Mouse (Mus musculus) midbrain, embryonic 10.5 days (tissue): ENCODE results near the gene Urb1. TPM values are rescaled to one million over a fixed set of nuclear protein-coding genes. Genes with fewer than 3 reads are reported as not detected.

Experiments used
- DNase-seq: peaks from one replicate; pipeline ENCODE4 v3.0.0-alpha.2; 2017; ENCODE audit warnings: low spot score
- H3K27ac ChIP-seq: fragments of 300-500 bp; sonication (generic); replicated peaks from 2 replicates; pipeline ENCODE4 v1.5.1; 2016; ENCODE audit warnings: mild to moderate bottlenecking
- H3K27me3 ChIP-seq: fragments of 300-500 bp; sonication (generic); 2 replicates; pipeline ENCODE4 v1.6.1; 2016; ENCODE audit warnings: low read depth, mild to moderate bottlenecking; ENCODE audit not compliant: poor library complexity, severe bottlenecking
- H3K36me3 ChIP-seq: fragments of 300-500 bp; sonication (generic); 2 replicates; pipeline ENCODE4 v1.6.1; 2016; ENCODE audit warnings: mild to moderate bottlenecking, moderate library complexity
- H3K4me1 ChIP-seq: fragments of 300-500 bp; sonication (generic); 2 replicates; pipeline ENCODE4 v1.6.1; 2016
- H3K4me3 ChIP-seq: fragments of 300-500 bp; sonication (generic); 2 replicates; pipeline ENCODE4 v1.5.1; 2016; ENCODE audit warnings: mild to moderate bottlenecking, moderate library complexity
- H3K9me3 ChIP-seq: fragments of 300-500 bp; sonication (generic); replicated peaks from 2 replicates; pipeline ENCODE4 v1.6.1; 2016; ENCODE audit warnings: mild to moderate bottlenecking
- WGBS: fragments of 180-500 bp; shearing (Covaris S2); methylation state at CpG from one replicate; pipeline ENCODE4 v1.1.7; 2016; 5-methylcytosine and 5-hydroxymethylcytosine counted together
- polyA plus RNA-seq: library from polyadenylated mRNA; unstranded; fragments of >200 nt; fragmentation: Nextera tagmentation; extraction: Ambion mirVana; gene quantifications from 2 replicates; pipeline ENCODE4 v1.2.1, GENCODE M21; 2016

Urb1 gene
- polyA plus RNA-seq, 1 experiment from 2014 or later = 10.7 TPM

DNA sequence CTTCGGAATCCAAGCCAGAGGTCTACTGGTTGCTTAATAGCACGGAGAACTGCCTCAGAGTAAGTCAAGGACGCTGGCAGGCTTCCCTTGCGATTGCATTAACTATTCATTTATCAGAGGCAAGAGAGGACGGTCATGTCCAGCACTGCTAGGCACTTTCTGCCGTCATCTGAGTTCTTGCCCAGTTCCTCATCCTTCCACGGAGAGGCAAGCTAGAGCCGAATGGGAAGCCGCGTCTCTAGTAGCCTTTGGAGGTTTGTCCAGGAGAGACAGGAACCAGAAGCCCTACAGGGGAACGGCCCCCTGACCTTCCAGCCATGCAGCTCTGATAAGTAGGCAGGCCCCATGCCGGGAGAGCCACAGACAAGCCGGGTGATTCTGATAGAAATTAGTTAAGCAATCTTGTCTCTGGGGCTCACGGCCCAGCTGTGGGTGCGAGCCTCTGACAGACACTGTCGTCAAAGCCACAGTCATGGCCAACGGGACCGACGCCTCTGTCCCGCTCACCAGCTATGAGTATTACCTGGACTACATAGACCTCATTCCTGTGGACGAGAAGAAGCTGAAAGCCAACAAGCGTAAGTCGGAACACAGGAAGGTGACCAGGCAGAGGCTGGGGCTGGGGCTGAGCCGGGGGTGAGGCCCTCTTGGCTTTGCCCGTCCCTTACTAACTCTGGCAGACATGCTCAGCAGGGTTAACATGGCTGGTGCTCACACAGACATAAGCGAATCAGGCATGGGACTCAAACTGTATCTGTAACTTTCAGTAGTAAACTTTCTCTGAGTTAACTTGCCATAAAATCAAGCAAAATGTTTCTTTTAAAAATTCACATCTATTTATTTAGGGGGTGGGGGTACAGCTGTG is 71.9 kb downstream of the Urb1 start, which contains the start of gene Mrap:
TSS of gene Mrap (plus strand) at position 116 of the 865 bp plus-strand sequence.
- peak within 1 kb of the TSS; percentile 55; the same call in 1 of the 2 replicates for H3K27ac ChIP-seq
- DNase-seq = no peak

DNA sequence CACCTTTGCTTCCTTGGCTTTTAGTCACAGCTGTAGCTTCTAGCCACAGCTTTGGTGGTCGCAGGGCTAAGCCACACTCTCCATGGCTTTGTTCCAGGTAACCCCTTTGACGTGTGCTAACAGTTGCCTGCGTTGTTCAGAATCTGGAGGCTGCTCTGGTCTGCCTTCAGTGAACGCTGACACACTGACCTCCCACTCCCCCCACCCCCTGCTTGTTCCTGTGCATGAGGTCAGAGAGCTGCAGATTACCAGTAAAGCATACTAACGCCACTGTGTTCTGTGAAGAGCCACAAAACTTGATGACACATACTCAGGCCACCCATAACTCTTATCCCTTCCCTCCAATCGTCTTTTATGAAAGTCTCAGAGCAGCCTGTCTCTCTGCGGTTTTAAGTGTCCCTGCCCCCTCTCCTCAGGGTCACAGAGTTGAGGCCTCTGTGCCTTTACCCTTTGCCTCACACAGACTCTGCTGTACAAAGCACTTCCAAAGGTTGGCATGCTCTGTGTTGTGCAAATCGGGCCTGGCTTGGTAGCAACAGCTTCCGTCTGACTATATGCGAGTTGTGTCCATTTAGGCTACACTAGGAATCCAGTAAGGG is 73.4 kb downstream of the Urb1 start:
- H3K27ac ChIP-seq = no peak overlapping the region
- no peak for DNase-seq
- H3K9me3 ChIP-seq = no peaks in the 10 kb centered on the region
- H3K4me1 ChIP-seq = 0 out of 2 replicates have a peak, but pooled peaks cover 7% of the 10 kb centered on the region
- WGBS = 79% methylated on average over 10 of the region's 10 CpGs
- H3K36me3 ChIP-seq = no peaks in the 10 kb centered on the region
- no peak overlapping the region for H3K4me3 ChIP-seq
- H3K27me3 ChIP-seq = no peaks in the 10 kb centered on the region

More for the DNA sequence above, 71.9 kb downstream of the Urb1 start, which contains the start of gene Mrap:
- no peaks in the 10 kb centered on the region for H3K36me3 ChIP-seq
- 87% methylated on average over 26 of the region's 26 CpGs for WGBS
- H3K9me3 ChIP-seq = no peaks in the 10 kb centered on the region
- no peak within 1 kb of the TSS for H3K4me3 ChIP-seq
- H3K27me3 ChIP-seq = no peaks in the 10 kb centered on the region
- 0 out of 2 replicates have a peak, but pooled peaks cover 10% of the 10 kb centered on the region for H3K4me1 ChIP-seq

DNA sequence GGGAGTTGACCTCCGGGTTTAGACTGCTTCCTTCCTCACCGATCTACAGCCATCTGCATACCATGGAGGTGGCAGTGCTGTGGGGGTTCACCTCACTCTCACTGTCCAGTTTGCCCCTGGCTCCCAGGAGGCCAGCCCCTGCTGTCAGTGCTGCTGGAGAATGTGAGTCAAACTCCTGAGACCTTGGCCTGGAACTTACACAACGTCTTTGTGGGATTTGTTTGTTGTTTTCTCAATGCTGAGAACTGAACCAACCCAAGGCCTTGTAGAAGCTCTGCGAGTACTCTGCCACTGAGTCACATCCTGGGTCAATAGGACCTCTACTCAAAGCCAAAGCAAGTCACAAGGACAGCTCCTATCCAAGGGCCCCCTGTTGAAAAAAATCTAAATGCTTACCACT is 74.6 kb downstream of the Urb1 start:
- WGBS = 85% methylated on average over 4 of the region's 4 CpGs
- H3K4me1 ChIP-seq = 0 out of 2 replicates have a peak, but pooled peaks cover 7% of the 10 kb centered on the region
- no peaks in the 10 kb centered on the region for H3K27me3 ChIP-seq
- H3K9me3 ChIP-seq = peaks cover 9% of the 10 kb centered on the region; the same call in 1 of the 2 replicates
- no peak overlapping the region for H3K4me3 ChIP-seq
- no peak overlapping the region for H3K27ac ChIP-seq
- DNase-seq = no peak
- H3K36me3 ChIP-seq = no peaks in the 10 kb centered on the region

DNA sequence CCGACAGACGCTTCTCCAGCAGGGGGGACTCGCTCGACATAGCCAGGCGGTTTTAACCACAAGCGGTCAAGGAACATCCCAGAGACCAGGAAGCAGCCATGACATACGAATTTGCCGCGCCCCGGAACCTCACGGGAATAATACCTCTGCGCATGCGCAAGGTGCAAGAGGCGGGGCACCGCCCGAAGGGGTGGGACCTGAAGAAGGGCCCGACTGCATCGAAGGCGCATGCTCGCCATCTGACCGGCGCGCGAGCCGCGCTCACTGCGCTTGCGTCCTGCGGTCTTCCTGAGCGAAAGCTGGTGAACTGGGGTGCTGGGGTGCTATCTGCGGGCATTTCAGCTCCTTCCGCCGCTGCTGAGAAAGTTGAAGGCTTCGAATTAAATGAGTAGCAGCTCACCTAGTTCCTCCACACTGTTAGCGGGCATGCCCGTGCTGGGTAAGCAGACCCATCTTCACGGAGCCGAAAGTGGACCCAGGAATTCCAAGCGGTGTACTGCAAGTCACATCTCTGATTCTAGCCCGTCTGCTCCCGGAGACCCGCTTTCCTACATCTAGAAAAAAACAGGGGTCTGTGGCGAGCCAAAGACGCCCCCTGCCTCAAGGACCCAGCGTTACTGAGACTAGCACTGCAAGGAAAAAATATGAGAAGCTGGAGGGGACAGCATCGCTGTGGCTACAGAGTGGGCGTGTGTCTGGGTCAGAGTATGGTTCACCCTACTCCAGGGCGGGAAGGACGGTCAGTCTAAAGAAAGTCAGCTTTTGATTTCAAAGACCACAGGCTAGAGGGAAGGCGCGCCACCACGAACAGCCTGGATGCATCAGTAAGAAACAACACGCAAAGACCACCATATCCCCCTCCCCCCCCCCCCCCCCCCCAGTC is 82.7 kb downstream of the Urb1 start, which contains the start of gene Mis18a:
TSS of gene Mis18a (minus strand) at position 172 of the 883 bp plus-strand sequence.
- peak; percentile 97 for DNase-seq
- WGBS = 3% methylated on average over 53 of the region's 53 CpGs
- Histone ChIP-seq H3K27me3 (no peaks in the 10 kb centered on the region), H3K27ac (peak within 1 kb of the TSS; percentile 88), H3K4me1 (peaks cover 13% of the 10 kb centered on the region), H3K36me3 (peaks cover 31% of the 10 kb centered on the region), H3K9me3 (peaks cover 9% of the 10 kb centered on the region; the same call in 1 of the 2 replicates), H3K4me3 (peak within 1 kb of the TSS; percentile 85)

DNA sequence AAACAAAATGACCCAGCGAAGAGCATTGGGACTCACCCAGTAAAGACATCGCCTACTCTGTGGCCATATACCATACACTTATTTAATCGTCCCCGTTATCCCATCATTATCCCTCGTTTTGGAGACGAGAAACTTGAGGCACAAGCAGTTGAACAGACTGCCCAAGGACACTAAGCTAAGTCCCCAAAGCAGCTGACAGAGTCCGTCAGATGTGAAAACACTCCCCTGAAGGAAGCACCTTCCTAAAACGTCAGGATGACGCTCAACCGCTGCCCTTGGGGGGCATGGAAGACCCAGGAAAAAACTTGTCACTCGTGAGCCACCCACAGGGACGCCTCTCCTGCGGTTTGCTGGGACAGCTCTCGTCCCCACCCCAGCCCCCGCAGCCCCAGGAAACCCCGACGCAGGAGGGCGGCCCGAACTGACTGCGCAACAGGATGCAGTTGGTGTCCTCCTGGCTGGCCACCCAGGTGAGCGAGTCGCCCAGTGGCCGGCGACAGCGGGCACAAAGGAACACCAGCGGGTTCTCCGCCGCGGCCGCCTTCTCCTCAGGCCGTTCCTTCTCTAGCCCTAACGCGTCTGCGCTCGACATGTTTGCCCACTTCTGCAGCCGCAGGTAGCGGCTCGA is 83.5 kb downstream of the Urb1 start:
- DNase-seq = no peak
- H3K4me1 ChIP-seq = peaks cover 13% of the 10 kb centered on the region
- peak overlapping the region; percentile 85 for H3K4me3 ChIP-seq
- 7% methylated on average over 38 of the region's 38 CpGs for WGBS
- H3K27me3 ChIP-seq = no peaks in the 10 kb centered on the region
- H3K27ac ChIP-seq = peak overlapping the region; percentile 88
- H3K36me3 ChIP-seq = peaks cover 39% of the 10 kb centered on the region
- H3K9me3 ChIP-seq = peaks cover 9% of the 10 kb centered on the region; the same call in 1 of the 2 replicates

DNA sequence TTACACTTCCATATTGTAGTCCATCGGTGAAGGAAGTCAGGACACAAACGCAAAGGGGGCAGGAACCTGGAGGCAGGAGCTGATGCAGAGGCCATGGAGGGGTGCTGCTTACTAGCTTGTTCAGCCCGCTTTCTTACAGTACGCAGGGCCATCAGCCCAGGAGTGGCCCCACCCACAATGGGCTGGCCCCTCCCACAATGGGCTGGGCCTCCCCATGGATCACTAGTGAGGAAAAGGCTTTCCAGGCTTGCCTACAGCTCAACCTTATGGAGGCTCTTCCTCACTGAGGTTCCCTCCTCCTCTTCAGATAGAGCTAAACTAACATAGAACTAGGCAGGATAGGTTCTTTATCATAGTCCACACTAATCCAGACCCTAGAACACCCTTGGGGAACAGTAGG is 86.2 kb downstream of the Urb1 start:
- H3K36me3 ChIP-seq = peaks cover 66% of the 10 kb centered on the region
- H3K4me1 ChIP-seq = peaks cover 13% of the 10 kb centered on the region
- no peak overlapping the region for H3K27ac ChIP-seq
- H3K9me3 ChIP-seq = peaks cover under 1% of the 10 kb centered on the region; the same call in 1 of the 2 replicates
- no peak overlapping the region for H3K4me3 ChIP-seq
- DNase-seq = no peak
- H3K27me3 ChIP-seq = no peaks in the 10 kb centered on the region
- 96% methylated on average over 4 of the region's 4 CpGs for WGBS

DNA sequence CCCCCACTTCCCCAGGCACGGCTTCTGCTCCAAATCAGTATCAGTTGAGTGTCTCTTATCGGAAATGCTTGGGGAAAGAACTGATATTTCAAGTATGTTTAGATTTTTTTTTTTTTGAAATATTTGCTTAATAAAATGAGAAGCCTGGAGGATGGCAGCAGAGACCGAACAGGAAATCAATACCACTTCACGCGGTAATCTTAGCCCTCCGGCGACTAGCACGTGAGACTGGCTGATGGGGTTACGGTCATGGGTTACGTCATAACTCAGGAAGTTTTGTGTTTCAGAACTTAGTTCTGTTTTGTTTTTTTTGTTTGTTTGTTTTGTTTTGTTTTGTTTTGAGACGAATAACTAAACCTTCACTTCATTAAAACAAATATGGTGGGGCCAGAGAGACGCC is 99.9 kb downstream of the Urb1 start:
- no peaks in the 10 kb centered on the region for H3K9me3 ChIP-seq
- peaks cover 36% of the 10 kb centered on the region for H3K4me1 ChIP-seq
- peaks cover 5% of the 10 kb centered on the region for H3K27me3 ChIP-seq
- 88% methylated on average over 12 of the region's 12 CpGs for WGBS
- H3K36me3 ChIP-seq = no peaks in the 10 kb centered on the region
- DNase-seq = no peak
- peak overlapping the region; percentile 30; the same call in 1 of the 2 replicates for H3K4me3 ChIP-seq
- H3K27ac ChIP-seq = peak overlapping the region; percentile 70

DNA sequence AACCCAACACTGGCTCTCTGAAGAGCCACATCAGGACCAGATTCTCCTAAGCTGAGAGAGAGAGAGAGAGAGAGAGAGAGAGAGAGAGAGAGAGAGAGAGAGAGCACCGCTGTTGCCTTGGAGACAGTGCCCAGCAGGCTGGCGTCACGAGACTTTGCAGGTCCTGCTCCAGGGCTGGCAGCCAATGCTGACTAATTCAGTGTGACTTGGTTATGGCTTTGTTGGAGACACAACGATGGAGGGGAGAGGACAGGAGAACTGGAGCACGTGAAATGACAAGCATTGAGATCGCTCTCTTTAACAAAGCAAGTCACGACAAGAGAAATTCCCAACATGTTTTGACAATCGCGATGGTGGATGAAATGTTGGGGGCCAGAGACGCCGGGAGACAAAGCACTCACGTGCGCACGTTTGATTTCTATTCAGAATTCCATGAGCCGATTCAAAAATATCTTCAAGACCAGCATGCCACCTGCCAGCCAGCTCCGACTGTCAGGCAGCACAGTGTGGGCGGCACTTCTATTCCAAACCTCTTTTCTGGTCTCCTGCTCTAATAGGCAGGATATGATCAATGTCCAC is 100.4 kb downstream of the Urb1 start:
- Histone ChIP-seq H3K27me3 (peaks cover 5% of the 10 kb centered on the region), H3K4me1 (peaks cover 36% of the 10 kb centered on the region), H3K27ac (peak overlapping the region; percentile 70), H3K4me3 (peak overlapping the region; percentile 30), H3K9me3 (no peaks in the 10 kb centered on the region), H3K36me3 (no peaks in the 10 kb centered on the region)
- DNase-seq = peak; percentile 64
- 53% methylated on average over 17 of the region's 17 CpGs for WGBS

DNA sequence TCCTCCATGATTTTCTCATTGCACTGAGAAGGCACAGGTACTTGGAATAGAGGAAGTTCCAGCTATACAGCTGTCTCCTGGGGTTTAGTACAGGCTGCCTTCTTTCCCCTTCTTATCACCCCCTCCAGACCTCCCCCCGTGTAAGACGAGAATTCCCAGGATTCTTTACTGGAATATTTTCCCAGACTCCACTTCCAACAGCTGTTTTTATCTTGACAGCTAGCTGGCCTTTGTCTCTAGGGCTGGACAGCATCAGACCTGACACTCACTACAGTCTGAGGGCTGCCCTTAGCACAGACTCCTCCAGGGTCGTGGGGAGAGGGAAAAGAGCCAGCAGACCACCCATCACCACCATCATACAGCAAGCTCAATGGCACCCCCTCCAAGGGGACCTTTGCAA is 103.9 kb downstream of the Urb1 start:
- DNase-seq = no peak
- Histone ChIP-seq H3K27me3 (no peaks in the 10 kb centered on the region), H3K27ac (no peak overlapping the region), H3K4me3 (no peak overlapping the region), H3K36me3 (no peaks in the 10 kb centered on the region), H3K4me1 (peaks cover 32% of the 10 kb centered on the region), H3K9me3 (no peaks in the 10 kb centered on the region)
- 64% methylated on average over 3 of the region's 3 CpGs for WGBS

DNA sequence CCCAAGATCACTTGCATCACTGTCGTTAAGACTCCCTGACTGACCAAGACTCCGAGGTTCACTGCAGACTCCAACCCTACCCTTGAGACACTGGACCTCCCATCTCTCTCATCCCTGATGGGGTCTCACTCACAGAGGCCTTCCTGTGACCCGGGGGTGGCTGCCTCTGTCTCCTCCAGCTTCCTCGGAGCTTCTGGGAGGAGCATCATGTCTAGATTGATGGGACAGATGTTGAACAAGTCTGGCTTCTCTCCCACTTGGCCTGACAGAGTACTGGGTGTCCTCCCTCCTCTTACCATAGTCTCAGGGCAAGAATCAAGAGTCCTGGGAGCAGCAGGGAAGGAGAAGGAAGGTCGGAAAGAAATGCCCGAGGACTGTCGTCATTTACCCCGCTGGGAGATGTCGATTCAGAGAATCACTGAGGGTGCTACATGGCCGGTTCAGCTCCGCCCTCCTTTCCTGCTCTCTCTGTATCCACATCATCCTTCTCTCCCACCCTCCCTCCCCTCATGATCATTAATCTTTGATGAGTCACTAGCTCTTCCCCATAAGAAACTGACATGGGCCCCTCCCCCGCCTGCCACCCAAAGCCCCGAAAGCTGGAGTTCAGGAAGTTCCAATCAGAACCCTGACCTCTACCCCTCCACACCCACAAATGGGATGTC is 105.9 kb downstream of the Urb1 start:
- no peaks in the 10 kb centered on the region for H3K9me3 ChIP-seq
- H3K4me3 ChIP-seq = no peak overlapping the region
- no peak for DNase-seq
- peak overlapping the region; percentile 67; the same call in 1 of the 2 replicates for H3K27ac ChIP-seq
- WGBS = 81% methylated on average over 13 of the region's 13 CpGs
- no peaks in the 10 kb centered on the region for H3K36me3 ChIP-seq
- peaks cover 18% of the 10 kb centered on the region for H3K4me1 ChIP-seq
- H3K27me3 ChIP-seq = no peaks in the 10 kb centered on the region

DNA sequence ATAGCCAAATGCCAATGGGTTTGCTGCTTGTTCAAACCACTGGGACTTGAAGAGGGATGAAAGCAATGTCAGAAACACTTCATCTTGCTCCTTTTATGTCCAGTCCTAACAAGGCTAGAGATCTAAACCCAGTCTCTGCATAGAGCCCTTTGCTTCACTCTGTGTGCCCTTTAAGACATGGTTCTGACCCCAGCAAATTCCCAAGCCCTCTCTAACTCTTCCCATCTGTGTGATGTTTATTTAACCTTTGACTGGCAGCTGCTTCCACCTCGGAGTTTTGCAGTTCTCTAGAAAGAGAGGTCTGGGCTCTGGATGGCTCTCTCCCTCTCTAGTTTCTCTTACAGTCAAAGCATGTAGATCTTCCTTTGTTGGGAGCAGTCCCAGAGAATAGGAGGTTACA is 106.6 kb downstream of the Urb1 start:
- no peak for DNase-seq
- Histone ChIP-seq H3K27me3 (no peaks in the 10 kb centered on the region), H3K4me1 (peaks cover 13% of the 10 kb centered on the region), H3K4me3 (no peak overlapping the region), H3K9me3 (no peaks in the 10 kb centered on the region), H3K27ac (no peak overlapping the region), H3K36me3 (no peaks in the 10 kb centered on the region)
- 41% methylated on average over 1 of the region's 1 CpGs for WGBS
